Mouse (Mus musculus) cortical plate, adult 2 months (tissue): ENCODE data around the gene Hsd17b1. TPM values are rescaled to one million over a fixed set of nuclear protein-coding genes. Genes with fewer than 3 reads are reported as not detected.
A peak's percentile ranks its signal among the peaks of the same experiment; 100 is the strongest.

Experiments used
- H3K27ac ChIP-seq: fragments of 200-500 bp; 2 replicates; pipeline ENCODE4 v1.5.1; 2012; ENCODE audit warnings: low read length, control low read depth, inconsistent platforms; ENCODE audit not compliant: insufficient read depth
- H3K4me1 ChIP-seq: fragments of 200-500 bp; 2 replicates; pipeline ENCODE4 v1.6.1; 2011; ENCODE audit warnings: low read length; ENCODE audit not compliant: control insufficient read depth, insufficient read depth
- H3K4me3 ChIP-seq: fragments of 200-500 bp; 2 replicates; pipeline ENCODE4 v1.5.1; 2011; ENCODE audit warnings: mild to moderate bottlenecking, low read length, control low read depth; ENCODE audit not compliant: insufficient read depth
- CTCF ChIP-seq: fragments of 200-500 bp; IDR thresholded peaks from 2 replicates; pipeline ENCODE4 v1.5.1; 2011; ENCODE audit warnings: mild to moderate bottlenecking, control low read depth, low read length; ENCODE audit not compliant: insufficient read depth; ENCODE audit errors: extremely low read depth
- POLR2A ChIP-seq: fragments of 200-500 bp; IDR thresholded peaks from 2 replicates; pipeline ENCODE4 v1.6.1; 2011; ENCODE audit warnings: mild to moderate bottlenecking, low read length, control low read depth; ENCODE audit not compliant: insufficient read depth; ENCODE audit errors: extremely low read depth
- polyA plus RNA-seq: library from polyadenylated mRNA; depleted of rRNA; stranded (reverse); fragments of >200 nt; gene quantifications from 2 replicates; pipeline ENCODE4 v1.2.3, GENCODE M21; 2012

The Hsd17b1 gene
- polyA plus RNA-seq, 1 experiment, result 0.42 TPM

- no peaks in the 10 kb centered on the region for H3K4me1 ChIP-seq
- peak within 1 kb of the TSS; percentile 53 for H3K4me3 ChIP-seq
- peak; percentile 77 for TF ChIP-seq CTCF
- TF ChIP-seq POLR2A, result peak; percentile 73; the same call in 1 of the 2 replicates
- H3K27ac ChIP-seq, result peak within 1 kb of the TSS; percentile 76
Observed at GRCm38 (mm10) chr11:101095314-101096024, 17.3 kb downstream of the Hsd17b1 start, which contains the start of gene Psmc3ip. TSS of gene Psmc3ip (minus strand) at chr11:101095436.

GRCm38 (mm10) chr11:101098231-101098630 is 20.0 kb downstream of the Hsd17b1 start:
- no peak overlapping the region for H3K4me3 ChIP-seq
- H3K4me1 ChIP-seq, result no peaks in the 10 kb centered on the region
- TF ChIP-seq CTCF, result no peak
- H3K27ac ChIP-seq, result no peak overlapping the region

GRCm38 (mm10) chr11:101103011-101103410 is 24.8 kb downstream of the Hsd17b1 start:
- TF ChIP-seq POLR2A (no peak), CTCF (no peak)
- no peak overlapping the region for H3K4me3 ChIP-seq
- no peaks in the 10 kb centered on the region for H3K4me1 ChIP-seq
- no peak overlapping the region for H3K27ac ChIP-seq

GRCm38 (mm10) chr11:101109351-101109750 is 31.1 kb downstream of the Hsd17b1 start:
- Histone ChIP-seq H3K4me1 (peaks cover 5% of the 10 kb centered on the region; the same call in 1 of the 2 replicates), H3K27ac (no peak overlapping the region), H3K4me3 (no peak overlapping the region)
- no peak for TF ChIP-seq POLR2A

- TF ChIP-seq CTCF (no peak), POLR2A (no peak)
- H3K4me1 ChIP-seq, result peaks cover 5% of the 10 kb centered on the region; the same call in 1 of the 2 replicates
Observed at GRCm38 (mm10) chr11:101110708-101111107, 32.5 kb downstream of the Hsd17b1 start.

GRCm38 (mm10) chr11:101111178-101111577 is 33.0 kb downstream of the Hsd17b1 start:
- Histone ChIP-seq H3K4me1 (peaks cover 5% of the 10 kb centered on the region; the same call in 1 of the 2 replicates), H3K4me3 (no peak overlapping the region), H3K27ac (no peak overlapping the region)
- TF ChIP-seq POLR2A, result no peak
- TF ChIP-seq CTCF, result no peak

More at GRCm38 (mm10) chr11:101110708-101111107, 32.5 kb downstream of the Hsd17b1 start:
- no peak overlapping the region for H3K27ac ChIP-seq
- H3K4me3 ChIP-seq, result no peak overlapping the region

- H3K4me3 ChIP-seq, result no peak overlapping the region
- TF ChIP-seq POLR2A (no peak), CTCF (no peak)
- H3K27ac ChIP-seq, result no peak overlapping the region
- H3K4me1 ChIP-seq, result peaks cover 5% of the 10 kb centered on the region; the same call in 1 of the 2 replicates
Observed at GRCm38 (mm10) chr11:101112186-101112585, 34.0 kb downstream of the Hsd17b1 start.

GRCm38 (mm10) chr11:101115564-101115963 is 37.4 kb downstream of the Hsd17b1 start:
- peaks cover 6% of the 10 kb centered on the region; the same call in 1 of the 2 replicates for H3K4me1 ChIP-seq
- H3K4me3 ChIP-seq, result no peak overlapping the region
- TF ChIP-seq CTCF, result no peak
- no peak for TF ChIP-seq POLR2A
- peak overlapping the region; percentile 78 for H3K27ac ChIP-seq

- peak overlapping the region; percentile 7; the same call in 1 of the 2 replicates for H3K4me3 ChIP-seq
- TF ChIP-seq CTCF (no peak), POLR2A (no peak)
- H3K4me1 ChIP-seq, result peaks cover 5% of the 10 kb centered on the region; the same call in 1 of the 2 replicates
- no peak overlapping the region for H3K27ac ChIP-seq
Observed at GRCm38 (mm10) chr11:101118105-101118504, 39.9 kb downstream of the Hsd17b1 start.
